Mouse (Mus musculus): ENCODE results near the gene Zc3h18.

DNA sequence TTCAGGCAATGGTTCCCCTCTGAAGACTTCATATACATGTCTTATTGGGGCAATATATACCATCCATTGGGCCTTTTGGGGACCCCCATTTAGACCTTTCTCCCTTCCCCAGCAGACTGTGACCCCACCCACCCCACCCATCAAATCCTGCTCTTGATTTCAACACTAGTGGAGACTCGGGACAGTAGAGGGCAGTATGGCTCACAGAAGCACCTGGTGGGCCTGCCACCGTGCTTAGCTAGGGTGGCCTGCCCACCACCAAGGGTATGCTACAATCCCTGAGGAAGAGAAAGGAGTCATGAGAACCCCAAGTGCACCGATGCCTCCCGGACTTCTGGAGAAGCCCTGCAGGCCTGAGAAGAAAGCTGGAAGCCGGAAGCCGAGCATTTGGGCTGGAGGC is 37.6 kb upstream of the Zc3h18 start:
- peak; percentile 34 for TF ChIP-seq CTCF (IDR thresholded peaks at IDR 0.05)
- no peak for TF ChIP-seq POLR2A (IDR thresholded peaks at IDR 0.05; ENCODE audit: insufficient read depth, low read depth, low read length)
- no peak for TF ChIP-seq EP300 (IDR thresholded peaks at IDR 0.05; ENCODE audit: insufficient read depth, low read depth, low read length)
